Mouse (Mus musculus) thymus, postnatal 4 days (tissue): ENCODE data around the gene Ccn2.

Experiments used
- DNase-seq: peaks from one replicate; pipeline ENCODE4 v3.0.0; 2021

Gene Ccn2

GRCm38 (mm10) chr10:24642796-24643580 is 47.7 kb downstream of the Ccn2 start:
- no peak for DNase-seq

- no peak for DNase-seq
Measured at GRCm38 (mm10) chr10:24645169-24645568, 49.9 kb downstream of the Ccn2 start.
